Mouse (Mus musculus) regulatory T cell (primary cell): ENCODE results near the gene Cnbp.

ENCODE experiments used
- in situ Hi-C: fragments of 300-600 bp; cut with MboI, MseI; formaldehyde crosslinking; loops from one replicate; pipeline ENCODE4 v1.15.1; 2025; ENCODE audit warnings: high pct_unique_total_duplicates

Cnbp gene

GRCm38 (mm10) chr6:87850155-87850899 lies 579 bp downstream of the Cnbp start:
- in situ Hi-C loops: no loop called here

- in situ Hi-C loops: no loop called here
These were observed 1.1 kb downstream of the Cnbp start for GRCm38 (mm10) chr6:87849780-87850154.

GRCm38 (mm10) chr6:87846813-87847212 lies 4.1 kb downstream of the Cnbp start:
- in situ Hi-C loops: no loop called here

GRCm38 (mm10) chr6:87845031-87845695 lies 5.7 kb downstream of the Cnbp start:
- in situ Hi-C loops: no loop called here

- in situ Hi-C loops: no loop called here
These were observed 8.7 kb downstream of the Cnbp start for GRCm38 (mm10) chr6:87842254-87842653.

- in situ Hi-C loops: no loop called here
These were observed 9.3 kb downstream of the Cnbp start for GRCm38 (mm10) chr6:87841635-87842034.

- in situ Hi-C loops: no loop called here
These were observed 11.0 kb downstream of the Cnbp start for GRCm38 (mm10) chr6:87839797-87840341.

GRCm38 (mm10) chr6:87838551-87839197 lies 12.2 kb downstream of the Cnbp start, which contains the start of gene Isy1:
Gene Isy1 (minus strand): TSS chr6:87838798.
- in situ Hi-C loops: no loop called here

- in situ Hi-C loops: no loop called here
These were observed 15.2 kb downstream of the Cnbp start, which contains the start of gene Gm45140 for GRCm38 (mm10) chr6:87835695-87836094. Gene Gm45140 (minus strand): TSS chr6:87835795.

GRCm38 (mm10) chr6:87820366-87820765 lies 30.5 kb downstream of the Cnbp start:
- in situ Hi-C loops: no loop called here

- in situ Hi-C loops: no loop called here
These were observed 36.4 kb downstream of the Cnbp start for GRCm38 (mm10) chr6:87814486-87814885.

- in situ Hi-C loops: no loop called here
These were observed 38.2 kb downstream of the Cnbp start for GRCm38 (mm10) chr6:87812656-87813055.

- in situ Hi-C loops: no loop called here
These were observed 39.1 kb downstream of the Cnbp start, which contains the start of gene Rab43 for GRCm38 (mm10) chr6:87811675-87812338. Gene Rab43 (minus strand): TSS chr6:87812164.

GRCm38 (mm10) chr6:87810713-87811669 lies 39.9 kb downstream of the Cnbp start:
- in situ Hi-C loops: no loop called here

GRCm38 (mm10) chr6:87810311-87810710 lies 40.6 kb downstream of the Cnbp start:
- in situ Hi-C loops: no loop called here

- in situ Hi-C loops: no loop called here
These were observed 41.2 kb downstream of the Cnbp start for GRCm38 (mm10) chr6:87809651-87810161.

GRCm38 (mm10) chr6:87809144-87809543 lies 41.8 kb downstream of the Cnbp start:
- in situ Hi-C loops: no loop called here

GRCm38 (mm10) chr6:87808521-87808920 lies 42.4 kb downstream of the Cnbp start:
- in situ Hi-C loops: no loop called here

GRCm38 (mm10) chr6:87807735-87808440 lies 43.0 kb downstream of the Cnbp start:
- in situ Hi-C loops: no loop called here

- in situ Hi-C loops: no loop called here
These were observed 44.0 kb downstream of the Cnbp start for GRCm38 (mm10) chr6:87806857-87807256.
